Mouse (Mus musculus) limb, embryonic 14.5 days (tissue): Measurements from ENCODE around the gene Prrx2. TPM values are rescaled to one million over a fixed set of nuclear protein-coding genes. Genes with fewer than 3 reads are reported as not detected.

Source experiments
- ATAC-seq: fragments of 200-750 bp; cut with Nextera tagmentation; 2 replicates; pipeline ENCODE4 v1.8.0; 2017; ENCODE audit warnings: low read depth, moderate number of reproducible peaks, moderate TSS enrichment; ENCODE audit not compliant: low FRiP score
- DNase-seq: peaks from one replicate; pipeline ENCODE4 v3.0.0-alpha.2; 2015; ENCODE audit warnings: low spot score
- H3K27ac ChIP-seq: fragments of 300-500 bp; sonication (generic); replicated peaks from 2 replicates; pipeline ENCODE4 v1.5.1; 2014; ENCODE audit warnings: low read depth, mild to moderate bottlenecking, low read length, moderate library complexity, mixed read lengths
- H3K27me3 ChIP-seq: fragments of 300-500 bp; sonication (generic); 2 replicates; pipeline ENCODE4 v1.6.1; 2014; ENCODE audit warnings: low read length, mixed read lengths; ENCODE audit not compliant: control insufficient read depth, insufficient read depth
- H3K36me3 ChIP-seq: fragments of 300-500 bp; sonication (generic); 2 replicates; pipeline ENCODE4 v1.6.1; 2014; ENCODE audit warnings: mild to moderate bottlenecking, low read length, moderate library complexity, mixed read lengths; ENCODE audit not compliant: control insufficient read depth, insufficient read depth
- H3K4me1 ChIP-seq: fragments of 300-500 bp; sonication (generic); 2 replicates; pipeline ENCODE4 v1.6.1; 2014; ENCODE audit warnings: antibody characterized with exemption, low read length, mixed read lengths; ENCODE audit not compliant: control insufficient read depth, insufficient read depth
- H3K4me2 ChIP-seq: fragments of 300-500 bp; sonication (generic); replicated peaks from 2 replicates; pipeline ENCODE4 v1.6.1; 2014; ENCODE audit warnings: low read depth, mild to moderate bottlenecking, low read length, moderate library complexity; ENCODE audit not compliant: severe bottlenecking
- H3K4me3 ChIP-seq: fragments of 300-500 bp; sonication (generic); replicated peaks from 2 replicates; pipeline ENCODE4 v1.5.1; 2014; ENCODE audit warnings: low read length
- H3K9ac ChIP-seq: fragments of 300-500 bp; sonication (generic); 2 replicates; pipeline ENCODE4 v1.6.1; 2014; ENCODE audit warnings: mild to moderate bottlenecking, low read depth, low read length, moderate library complexity; ENCODE audit not compliant: severe bottlenecking
- H3K9me3 ChIP-seq: fragments of 300-500 bp; sonication (generic); 2 replicates; pipeline ENCODE4 v1.6.1; 2016; ENCODE audit warnings: low read length; ENCODE audit not compliant: control insufficient read depth
- POLR2A ChIP-seq: fragments of 200-500 bp; IDR thresholded peaks from 2 replicates; pipeline ENCODE4 v1.8.0; 2012; ENCODE audit warnings: inconsistent platforms, mild to moderate bottlenecking, moderate library complexity, borderline replicate concordance; ENCODE audit not compliant: insufficient read depth, insufficient read length; ENCODE audit errors: extremely low read depth
- WGBS: fragments of 180-500 bp; shearing (Covaris S2); extraction: QIAGEN DNeasy Blood & Tissue Kit; methylation state at CpG from one replicate; pipeline ENCODE4 v1.1.7; 2014; 5-methylcytosine and 5-hydroxymethylcytosine counted together
- polyA plus RNA-seq, 2 experiments: library from polyadenylated mRNA; depleted of rRNA in 1 of 2; stranded (reverse) in 1 of 2; unstranded in 1 of 2; fragments of >200 nt; fragmentation: Nextera tagmentation in 1 of 2; extraction: Ambion mirVana in 1 of 2; gene quantifications; 2 replicates each; pipeline versions ENCODE4 v1.2.1 to v1.2.3; 2012 to 2014

Gene Prrx2
- polyA plus RNA-seq, 2 experiments = 93.1 to 176 TPM

GRCm38 (mm10) chr2:30917649-30918048 lies 82.9 kb downstream of the Prrx2 start:
- no peak overlapping the region for H3K4me3 ChIP-seq
- no peaks in the 10 kb centered on the region for H3K36me3 ChIP-seq
- DNase-seq = no peak
- ATAC-seq = no peak
- peaks cover 8% of the 10 kb centered on the region; the same call in 1 of the 2 replicates for H3K4me1 ChIP-seq
- H3K9ac ChIP-seq = no peak overlapping the region
- no peak overlapping the region for H3K4me2 ChIP-seq
- no peak for TF ChIP-seq POLR2A
- WGBS = 86% methylated on average over 7 of the region's 7 CpGs
- H3K27me3 ChIP-seq = no peaks in the 10 kb centered on the region
- no peaks in the 10 kb centered on the region for H3K9me3 ChIP-seq
- no peak overlapping the region for H3K27ac ChIP-seq

GRCm38 (mm10) chr2:30918126-30918525 lies 83.4 kb downstream of the Prrx2 start:
- DNase-seq = no peak
- no peak for ATAC-seq
- Histone ChIP-seq H3K9ac (no peak overlapping the region), H3K4me3 (no peak overlapping the region), H3K27me3 (no peaks in the 10 kb centered on the region), H3K27ac (no peak overlapping the region), H3K4me1 (peaks cover 8% of the 10 kb centered on the region; the same call in 1 of the 2 replicates), H3K9me3 (no peaks in the 10 kb centered on the region), H3K36me3 (no peaks in the 10 kb centered on the region), H3K4me2 (no peak overlapping the region)
- 56% methylated on average over 6 of the region's 6 CpGs for whole genome bisulfite sequencing
- no peak for TF ChIP-seq POLR2A

GRCm38 (mm10) chr2:30918780-30919329 lies 84.1 kb downstream of the Prrx2 start:
- no peak; the same call in 1 of the 2 replicates for ATAC-seq
- no peak for TF ChIP-seq POLR2A
- H3K4me1 ChIP-seq = peaks cover 8% of the 10 kb centered on the region; the same call in 1 of the 2 replicates
- H3K9ac ChIP-seq = no peak overlapping the region
- no peak overlapping the region for H3K4me3 ChIP-seq
- no peak overlapping the region for H3K27ac ChIP-seq
- no peaks in the 10 kb centered on the region for H3K9me3 ChIP-seq
- DNase-seq = no peak
- no peaks in the 10 kb centered on the region for H3K36me3 ChIP-seq
- H3K27me3 ChIP-seq = no peaks in the 10 kb centered on the region
- no peak overlapping the region for H3K4me2 ChIP-seq
- WGBS = 40% methylated on average over 8 of the region's 8 CpGs

GRCm38 (mm10) chr2:30920216-30920615 lies 85.4 kb downstream of the Prrx2 start:
- Histone ChIP-seq H3K27ac (no peak overlapping the region), H3K9me3 (no peaks in the 10 kb centered on the region), H3K36me3 (no peaks in the 10 kb centered on the region), H3K4me3 (no peak overlapping the region), H3K27me3 (no peaks in the 10 kb centered on the region), H3K4me2 (no peak overlapping the region), H3K4me1 (peaks cover 7% of the 10 kb centered on the region; the same call in 1 of the 2 replicates), H3K9ac (no peak overlapping the region)
- 59% methylated on average over 7 of the region's 7 CpGs for WGBS
- TF ChIP-seq POLR2A = no peak
- ATAC-seq = no peak
- DNase-seq = no peak

- TF ChIP-seq POLR2A = no peak
- Histone ChIP-seq H3K9ac (no peak overlapping the region), H3K27ac (no peak overlapping the region), H3K9me3 (no peaks in the 10 kb centered on the region), H3K4me3 (no peak overlapping the region), H3K4me1 (peaks cover 3% of the 10 kb centered on the region; the same call in 1 of the 2 replicates), H3K27me3 (no peaks in the 10 kb centered on the region), H3K36me3 (no peaks in the 10 kb centered on the region), H3K4me2 (no peak overlapping the region)
- 70% methylated on average over 3 of the region's 3 CpGs for WGBS
- ATAC-seq (no peak), DNase-seq (no peak)
Observed at GRCm38 (mm10) chr2:30923099-30923498, 88.3 kb downstream of the Prrx2 start.
